22 mouse cellular contexts compared by ENCODE assay signal in the genomic region with DNA sequence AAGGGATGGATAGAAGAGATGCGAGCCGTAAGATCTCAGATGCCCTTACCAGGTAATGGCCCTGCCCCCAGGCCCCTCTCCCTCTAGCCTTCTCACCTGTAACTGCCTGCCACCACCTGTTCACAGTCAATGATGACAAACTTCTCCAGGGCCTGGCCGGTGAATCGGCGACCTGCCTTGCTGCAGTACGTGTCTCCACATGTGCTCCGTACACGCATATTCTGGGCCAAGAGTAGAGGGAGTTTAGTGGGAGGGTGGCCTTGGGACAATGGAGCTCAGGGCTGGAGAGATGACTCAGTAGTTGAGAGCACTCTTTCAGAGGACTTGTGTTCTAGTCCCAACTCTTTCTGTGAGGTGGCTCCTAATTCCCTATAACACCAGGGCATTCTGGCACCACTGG. TPM values are rescaled to one million over a fixed set of nuclear protein-coding genes. Genes with fewer than 3 reads are reported as not detected.
DNase-seq lines count a peak whose midpoint lies in the region; ATAC-seq lines count a peak whose summit lies in the region.
"Had no signal": no experiment of that assay in that cellular context is flagged by ENCODE, and none has a peak within 500 bp of the region (broad histone marks: within the 10 kb centered on the region; RNA-seq: fewer than 3 reads in every experiment).

No protein-coding gene starts in this region.

- H3K9me3 ChIP-seq in midbrain, embryonic 11.5 days (ENCODE audit: control insufficient read depth, low read length): no peaks in the 10 kb centered on the region
- H3K9me3 ChIP-seq in midbrain, embryonic 15.5 days: no peaks in the 10 kb centered on the region
- H3K9me3 ChIP-seq: embryonic facial prominence, embryonic 10.5 days; embryonic facial prominence, embryonic 12.5 days; forebrain, embryonic 13.5 days; forebrain, embryonic 15.5 days; G1E had no signal

- no peaks in the 10 kb centered on the region for H3K27me3 ChIP-seq in midbrain, embryonic 11.5 days (ENCODE audit: control insufficient read depth, insufficient read depth, low read length)
- H3K27me3 ChIP-seq in midbrain, embryonic 15.5 days (replicated peaks): no peaks in the 10 kb centered on the region
- H3K27me3 ChIP-seq: forebrain, embryonic 13.5 days; forebrain, embryonic 15.5 days; Patski had no signal

- ATAC-seq in midbrain, embryonic 11.5 days (ENCODE audit: low FRiP score): no peak
- no peak for ATAC-seq in midbrain, embryonic 15.5 days (replicated peaks)
- ATAC-seq: activated CD4-positive, CD25-positive, alpha-beta regulatory T cell, adult 4 months; CD4-positive, CD25-positive, alpha-beta regulatory T cell, adult 4 months; forebrain, embryonic 13.5 days; forebrain, embryonic 15.5 days; forebrain, postnatal 0 days; Patski had no signal

- no peak overlapping the region for H3K4me3 ChIP-seq in midbrain, embryonic 11.5 days (ENCODE audit: low read depth, low read length)
- no peak overlapping the region for H3K4me3 ChIP-seq in midbrain, embryonic 15.5 days
- H3K4me3 ChIP-seq: embryonic facial prominence, embryonic 10.5 days; embryonic facial prominence, embryonic 12.5 days; forebrain, embryonic 13.5 days; forebrain, embryonic 15.5 days had no signal

- peak; percentile 61 to 74 for DNase-seq in adrenal gland, adult (ENCODE audit: inconsistent age in 2 of 2, low spot score in 1 of 2)
- DNase-seq in adrenal gland, adult 18-20 months (ENCODE audit: low spot score in 2 of 2): no peak
- peak; percentile 36 for DNase-seq in adrenal gland, postnatal 14 days
- no peak for DNase-seq in adrenal gland, postnatal 25 days
- DNase-seq in midbrain, embryonic 11.5 days (ENCODE audit: low spot score, missing footprints): peak; percentile 19
- peak; percentile 63 for DNase-seq in urinary bladder, postnatal 14 days (ENCODE audit: low spot score)
- no peak for DNase-seq in urinary bladder, postnatal 4 days (ENCODE audit: low spot score in 2 of 2)
- DNase-seq: B cell, adult 2 months; cerebellum, adult 11-12 months; cerebellum, adult 2 months; cerebellum, postnatal 25 days; forebrain, postnatal 0 days had no signal

- no peaks in the 10 kb centered on the region for H3K36me3 ChIP-seq in midbrain, embryonic 11.5 days (ENCODE audit: control insufficient read depth, insufficient read depth, low read length)
- no peaks in the 10 kb centered on the region for H3K36me3 ChIP-seq in midbrain, embryonic 15.5 days (replicated peaks)
- H3K36me3 ChIP-seq: embryonic facial prominence, embryonic 10.5 days; embryonic facial prominence, embryonic 12.5 days; forebrain, embryonic 15.5 days; G1E had no signal

- no peak overlapping the region for H3K27ac ChIP-seq in midbrain, embryonic 11.5 days (ENCODE audit: low read depth, low read length)
- no peak overlapping the region for H3K27ac ChIP-seq in midbrain, embryonic 15.5 days
- H3K27ac ChIP-seq: embryonic facial prominence, embryonic 10.5 days; embryonic facial prominence, embryonic 12.5 days; forebrain, embryonic 13.5 days; forebrain, embryonic 15.5 days had no signal

- H3K9ac ChIP-seq in midbrain, embryonic 11.5 days (ENCODE audit: low read length): no peak overlapping the region
- no peak overlapping the region for H3K9ac ChIP-seq in midbrain, embryonic 15.5 days
- H3K9ac ChIP-seq: embryonic facial prominence, embryonic 12.5 days; forebrain, embryonic 13.5 days; forebrain, embryonic 15.5 days; forebrain, postnatal 0 days had no signal

- H3K4me2 ChIP-seq in midbrain, embryonic 11.5 days: no peak overlapping the region
- no peak overlapping the region for H3K4me2 ChIP-seq in midbrain, embryonic 15.5 days
- H3K4me2 ChIP-seq: embryonic facial prominence, embryonic 12.5 days; forebrain, embryonic 13.5 days; forebrain, embryonic 15.5 days had no signal

- 91% methylated on average over 8 of the region's 8 CpGs for WGBS in midbrain, embryonic 11.5 days
- 91% methylated on average over 8 of the region's 8 CpGs for WGBS in midbrain, embryonic 15.5 days

- peaks cover 6% of the 10 kb centered on the region for H3K4me1 ChIP-seq in midbrain, embryonic 11.5 days (ENCODE audit: control insufficient read depth, insufficient read depth, low read length)
- peaks cover 13% of the 10 kb centered on the region for H3K4me1 ChIP-seq in midbrain, embryonic 15.5 days

RNA-seq across cellular contexts. Expression of a gene that starts 3.8 kb away (rescaled TPM):
- not detected for total RNA-seq in adrenal gland, adult 18-20 months (2021)
- total RNA-seq in adrenal gland, postnatal 14 days (2021): not detected in 2 replicates
- 0.06 TPM in 1 of 2 replicates, not detected in the other for total RNA-seq in adrenal gland, postnatal 25 days (2021)
- 0.14 and 0.25 TPM in 2 replicates for polyA plus RNA-seq in midbrain, embryonic 11.5 days (2014; fragmentation: Nextera tagmentation; extraction: Ambion mirVana)
- 0.54 and 0.60 TPM in 2 replicates for polyA plus RNA-seq in midbrain, embryonic 15.5 days (2015; fragmentation: Nextera tagmentation; extraction: Ambion mirVana)
- total RNA-seq: forebrain, postnatal 0 days had no signal
- polyA plus RNA-seq: activated CD4-positive, CD25-positive, alpha-beta regulatory T cell, adult 4 months; CD4-positive, CD25-positive, alpha-beta regulatory T cell, adult 4 months; cerebellum, adult 2 months; cortical plate, adult 2 months; G1E had no signal

RNA-seq across cellular contexts. Expression of a gene that starts 4.1 kb away (rescaled TPM):
- 100 to 1,000 TPM; 131 to 138 TPM for total RNA-seq in adrenal gland, adult 18-20 months (2021)
- total RNA-seq in adrenal gland, postnatal 14 days (2021): 113 and 133 TPM in 2 replicates
- total RNA-seq in adrenal gland, postnatal 25 days (2021): 112 and 131 TPM in 2 replicates
- 188 TPM in 2 replicates for polyA plus RNA-seq in midbrain, embryonic 11.5 days (2014; fragmentation: Nextera tagmentation; extraction: Ambion mirVana)
- polyA plus RNA-seq in midbrain, embryonic 15.5 days (2015; fragmentation: Nextera tagmentation; extraction: Ambion mirVana): 140 and 156 TPM in 2 replicates

RNA-seq across cellular contexts. Expression of a gene that starts 11.6 kb away (rescaled TPM):
- total RNA-seq in adrenal gland, adult 18-20 months (2021): 100 to 1,000 TPM; 171 to 240 TPM
- 81.1 and 87.2 TPM in 2 replicates for total RNA-seq in adrenal gland, postnatal 14 days (2021)
- 159 and 181 TPM in 2 replicates for total RNA-seq in adrenal gland, postnatal 25 days (2021)
- 7.9 and 8.0 TPM in 2 replicates for polyA plus RNA-seq in midbrain, embryonic 11.5 days (2014; fragmentation: Nextera tagmentation; extraction: Ambion mirVana)
- polyA plus RNA-seq in midbrain, embryonic 15.5 days (2015; fragmentation: Nextera tagmentation; extraction: Ambion mirVana): 39.5 and 40.2 TPM in 2 replicates

RNA-seq across cellular contexts. Expression of a gene that starts 55.7 kb away (rescaled TPM):
- total RNA-seq in adrenal gland, adult 18-20 months (2021): 1 to 10 TPM; 1.2 to 2.3 TPM
- total RNA-seq in adrenal gland, postnatal 14 days (2021): 2.6 and 3.4 TPM in 2 replicates
- 1.9 and 2.3 TPM in 2 replicates for total RNA-seq in adrenal gland, postnatal 25 days (2021)
- polyA plus RNA-seq in midbrain, embryonic 11.5 days (2014; fragmentation: Nextera tagmentation; extraction: Ambion mirVana): 2.0 and 2.1 TPM in 2 replicates
- 19.3 and 21.6 TPM in 2 replicates for polyA plus RNA-seq in midbrain, embryonic 15.5 days (2015; fragmentation: Nextera tagmentation; extraction: Ambion mirVana)
- polyA plus RNA-seq: CD4-positive, CD25-positive, alpha-beta regulatory T cell, adult 4 months; G1E had no signal

Comparison
In these comparisons a context has a peak if more than half of its experiments do, and no peak if none do; other contexts are left out.
1. DNase-seq: peak in adrenal gland, adult (2 of 2), adrenal gland, postnatal 14 days (single experiment), midbrain, embryonic 11.5 days (single experiment) and urinary bladder, postnatal 14 days (single experiment); none in adrenal gland, adult 18-20 months (0 of 2), adrenal gland, postnatal 25 days (single experiment) and urinary bladder, postnatal 4 days (0 of 2).